Comparison of ENCODE assay signal across 8 mouse cellular contexts in genomic region chr12:29882871-29883617, GRCm38 (mm10). TPM values are rescaled to one million over a fixed set of nuclear protein-coding genes. Genes with fewer than 3 reads are reported as not detected.
DNase-seq lines count a peak whose midpoint lies in the region; TF ChIP-seq lines count a peak whose summit lies in the region.

No protein-coding gene starts in this region.

- TF ChIP-seq POLR2A in thymus, adult 2 months (IDR thresholded peaks at IDR 0.05; ENCODE audit: control insufficient read depth, extremely low read depth, insufficient read depth, low read length, poor library complexity), result no peak
- TF ChIP-seq POLR2A in olfactory bulb, adult 2 months (IDR thresholded peaks at IDR 0.05; ENCODE audit: insufficient read depth, low read depth, low read length), result no peak

- TF ChIP-seq CTCF in thymus, adult 2 months (IDR thresholded peaks at IDR 0.05; ENCODE audit: borderline replicate concordance, control insufficient read depth, extremely low read depth, insufficient read depth, low read length, poor library complexity), result no peak
- peak; percentile 76 for TF ChIP-seq CTCF in olfactory bulb, adult 2 months (IDR thresholded peaks at IDR 0.05; ENCODE audit: insufficient read depth, low read depth, low read length)

- H3K27me3 ChIP-seq in thymus, adult 2 months (ENCODE audit: control insufficient read depth, insufficient read depth, low read length), result no peaks in the 10 kb centered on the region
- no peaks in the 10 kb centered on the region for H3K27me3 ChIP-seq in limb, embryonic 10.5 days (ENCODE audit: low read depth, poor library complexity, severe bottlenecking)

- H3K4me1 ChIP-seq in thymus, adult 2 months (replicated peaks; ENCODE audit: control insufficient read depth, insufficient read depth, low read length), result no peaks in the 10 kb centered on the region
- peaks cover 5% of the 10 kb centered on the region for H3K4me1 ChIP-seq in limb, embryonic 10.5 days
- H3K4me1 ChIP-seq in olfactory bulb, adult 2 months (ENCODE audit: control insufficient read depth, insufficient read depth, low read length), result peaks cover 15% of the 10 kb centered on the region

- peak; percentile 4 for DNase-seq in thymus, adult 2 months
- no peak for DNase-seq in thymus, adult 18-20 months
- peak; percentile 84 for DNase-seq in embryo, embryonic 10 days (ENCODE audit: low spot score)
- peak; percentile 26 to 34 for DNase-seq in gastrocnemius, adult 8-10 months (ENCODE audit: low spot score in 2 of 2)
- peak; percentile 11 to 45 for DNase-seq in kidney, adult 8-10 months
- peak; percentile 76 for DNase-seq in limb, embryonic 10.5 days (ENCODE audit: low spot score)
- DNase-seq in T-cell, adult 2 months (ENCODE audit: low spot score), result no peak

- no peak overlapping the region for H3K27ac ChIP-seq in thymus, adult 2 months (ENCODE audit: control insufficient read depth, insufficient read depth, low read length)
- no peak overlapping the region for H3K27ac ChIP-seq in limb, embryonic 10.5 days
- H3K27ac ChIP-seq in olfactory bulb, adult 2 months (ENCODE audit: insufficient read depth, low read depth, low read length), result peak overlapping the region; percentile 74

- H3K9me3 ChIP-seq in limb, embryonic 10.5 days (replicated peaks), result no peaks in the 10 kb centered on the region

- no peaks in the 10 kb centered on the region for H3K36me3 ChIP-seq in thymus, adult 2 months (ENCODE audit: control insufficient read depth, insufficient read depth, low read length)
- H3K36me3 ChIP-seq in limb, embryonic 10.5 days, result no peaks in the 10 kb centered on the region

- WGBS in thymus, adult 2 months, result 27% methylated on average over 9 of the region's 9 CpGs
- WGBS in limb, embryonic 10.5 days, result 33% methylated on average over 9 of the region's 9 CpGs
- WGBS in olfactory bulb, adult 2 months, result 12% methylated on average over 9 of the region's 9 CpGs

- H3K4me3 ChIP-seq in thymus, adult 2 months (ENCODE audit: control insufficient read depth, insufficient read depth, low read length), result no peak overlapping the region
- no peak overlapping the region for H3K4me3 ChIP-seq in limb, embryonic 10.5 days
- no peak overlapping the region for H3K4me3 ChIP-seq in olfactory bulb, adult 2 months (ENCODE audit: insufficient read depth, low read depth, low read length)

RNA-seq across cellular contexts. Expression of gene Pxdn, which starts 54.4 kb away (rescaled TPM):
- polyA plus RNA-seq in thymus, adult 2 months (2012; rRNA removed), result 13.0 and 17.2 TPM in 2 replicates
- total RNA-seq in gastrocnemius, adult 8-10 months (2022), result 1 to 10 TPM; 3.9 to 7.9 (median 5.4) TPM
- 108 and 137 TPM in 2 replicates for polyA plus RNA-seq in limb, embryonic 10.5 days (2016; fragmentation: Nextera tagmentation; extraction: Ambion mirVana)
- polyA plus RNA-seq in olfactory bulb, adult 2 months (2012; ENCODE audit: insufficient read depth, insufficient read length, low replicate concordance, missing spikeins), result not detected in 2 replicates

Comparison
In these comparisons a context has a peak if more than half of its experiments do, and no peak if none do; other contexts are left out.
1. DNase-seq: peak in thymus, adult 2 months (single experiment), embryo, embryonic 10 days (single experiment), gastrocnemius, adult 8-10 months (2 of 2), kidney, adult 8-10 months (2 of 2) and limb, embryonic 10.5 days (single experiment); none in thymus, adult 18-20 months (0 of 2) and T-cell, adult 2 months (single experiment).